Mouse (Mus musculus): Measurements from ENCODE around the gene Apba3. TPM values are rescaled to one million over a fixed set of nuclear protein-coding genes. Genes with fewer than 3 reads are reported as not detected.

The Apba3 gene
- polyA plus RNA-seq, 1 experiment from 2014 or later: 61.6 TPM

- peaks cover 44% of the 10 kb centered on the region for H3K4me1 ChIP-seq (ENCODE audit: control insufficient read depth, insufficient read depth, low read length)
- no peaks in the 10 kb centered on the region for H3K27me3 ChIP-seq (ENCODE audit: control insufficient read depth, insufficient read depth, low read length)
- peak overlapping the region; percentile 39; the same call in 1 of the 2 replicates for H3K9ac ChIP-seq (ENCODE audit: low read length)
- no peak overlapping the region for H3K4me2 ChIP-seq (ENCODE audit: low read depth, low read length)
- no peak overlapping the region; the same call in 1 of the 2 replicates for H3K27ac ChIP-seq (ENCODE audit: low read length)
- H3K4me3 ChIP-seq (replicated peaks; ENCODE audit: low read length): no peak overlapping the region
- 77% methylated on average over 9 of the region's 9 CpGs for WGBS
- no peaks in the 10 kb centered on the region for H3K9me3 ChIP-seq (replicated peaks; ENCODE audit: control insufficient read depth, low read length)
- ATAC-seq (ENCODE audit: insufficient read depth, low FRiP score): no peak
- H3K36me3 ChIP-seq (ENCODE audit: control insufficient read depth, insufficient read depth, low read length): no peaks in the 10 kb centered on the region
Measured at GRCm38 (mm10) chr10:81300352-81300907, 33.7 kb downstream of the Apba3 start.

- peaks cover 44% of the 10 kb centered on the region for H3K4me1 ChIP-seq (ENCODE audit: control insufficient read depth, insufficient read depth, low read length)
- 66% methylated on average over 9 of the region's 9 CpGs for WGBS
Measured at GRCm38 (mm10) chr10:81301321-81301720, 34.6 kb downstream of the Apba3 start.

GRCm38 (mm10) chr10:81302288-81302687 is 35.5 kb downstream of the Apba3 start:
- H3K27me3 ChIP-seq (ENCODE audit: control insufficient read depth, insufficient read depth, low read length): no peaks in the 10 kb centered on the region
- ATAC-seq (ENCODE audit: insufficient read depth, low FRiP score): no peak
- peaks cover 40% of the 10 kb centered on the region for H3K4me1 ChIP-seq (ENCODE audit: control insufficient read depth, insufficient read depth, low read length)
- no peak overlapping the region for H3K4me2 ChIP-seq (ENCODE audit: low read depth, low read length)
- H3K4me3 ChIP-seq (replicated peaks; ENCODE audit: low read length): no peak overlapping the region
- 0 out of 2 replicates have a peak, but pooled peaks cover 5% of the 10 kb centered on the region for H3K36me3 ChIP-seq (ENCODE audit: control insufficient read depth, insufficient read depth, low read length)
- peak overlapping the region; percentile 43; the same call in 1 of the 2 replicates for H3K9ac ChIP-seq (ENCODE audit: low read length)
- H3K27ac ChIP-seq (ENCODE audit: low read length): peak overlapping the region; percentile 55
- WGBS: 60% methylated on average over 4 of the region's 4 CpGs
- no peaks in the 10 kb centered on the region for H3K9me3 ChIP-seq (replicated peaks; ENCODE audit: control insufficient read depth, low read length)

More at GRCm38 (mm10) chr10:81301321-81301720, 34.6 kb downstream of the Apba3 start:
- Histone ChIP-seq H3K27me3 (ENCODE audit: control insufficient read depth, insufficient read depth, low read length) (no peaks in the 10 kb centered on the region), H3K4me3 (replicated peaks; ENCODE audit: low read length) (no peak overlapping the region), H3K9me3 (replicated peaks; ENCODE audit: control insufficient read depth, low read length) (no peaks in the 10 kb centered on the region), H3K9ac (ENCODE audit: low read length) (no peak overlapping the region; the same call in 1 of the 2 replicates), H3K36me3 (ENCODE audit: control insufficient read depth, insufficient read depth, low read length) (no peaks in the 10 kb centered on the region), H3K4me2 (ENCODE audit: low read depth, low read length) (no peak overlapping the region), H3K27ac (ENCODE audit: low read length) (no peak overlapping the region)
- no peak for ATAC-seq (ENCODE audit: insufficient read depth, low FRiP score)

GRCm38 (mm10) chr10:81302781-81303218 is 36.0 kb downstream of the Apba3 start:
- no peak for ATAC-seq (ENCODE audit: insufficient read depth, low FRiP score)
- H3K4me1 ChIP-seq (ENCODE audit: control insufficient read depth, insufficient read depth, low read length): peaks cover 35% of the 10 kb centered on the region
- H3K4me3 ChIP-seq (replicated peaks; ENCODE audit: low read length): no peak overlapping the region
- H3K27ac ChIP-seq (ENCODE audit: low read length): peak overlapping the region; percentile 55
- H3K9ac ChIP-seq (ENCODE audit: low read length): peak overlapping the region; percentile 43; the same call in 1 of the 2 replicates
- no peak overlapping the region for H3K4me2 ChIP-seq (ENCODE audit: low read depth, low read length)
- H3K9me3 ChIP-seq (replicated peaks; ENCODE audit: control insufficient read depth, low read length): no peaks in the 10 kb centered on the region
- H3K27me3 ChIP-seq (ENCODE audit: control insufficient read depth, insufficient read depth, low read length): no peaks in the 10 kb centered on the region
- 0 out of 2 replicates have a peak, but pooled peaks cover 11% of the 10 kb centered on the region for H3K36me3 ChIP-seq (ENCODE audit: control insufficient read depth, insufficient read depth, low read length)
- WGBS: 35% methylated on average over 14 of the region's 14 CpGs

- no peak for ATAC-seq (ENCODE audit: insufficient read depth, low FRiP score)
Measured at GRCm38 (mm10) chr10:81303258-81303657, 36.5 kb downstream of the Apba3 start.

GRCm38 (mm10) chr10:81303761-81304160 is 37.0 kb downstream of the Apba3 start:
- ATAC-seq (ENCODE audit: insufficient read depth, low FRiP score): no peak
- Histone ChIP-seq H3K4me1 (ENCODE audit: control insufficient read depth, insufficient read depth, low read length) (peaks cover 35% of the 10 kb centered on the region), H3K27ac (ENCODE audit: low read length) (no peak overlapping the region), H3K27me3 (ENCODE audit: control insufficient read depth, insufficient read depth, low read length) (no peaks in the 10 kb centered on the region), H3K9me3 (replicated peaks; ENCODE audit: control insufficient read depth, low read length) (no peaks in the 10 kb centered on the region), H3K36me3 (ENCODE audit: control insufficient read depth, insufficient read depth, low read length) (peaks cover 18% of the 10 kb centered on the region; the same call in 1 of the 2 replicates), H3K4me2 (ENCODE audit: low read depth, low read length) (no peak overlapping the region), H3K9ac (ENCODE audit: low read length) (no peak overlapping the region), H3K4me3 (replicated peaks; ENCODE audit: low read length) (no peak overlapping the region)
- WGBS: 60% methylated on average over 7 of the region's 7 CpGs

More at GRCm38 (mm10) chr10:81303258-81303657, 36.5 kb downstream of the Apba3 start:
- Histone ChIP-seq H3K9me3 (replicated peaks; ENCODE audit: control insufficient read depth, low read length) (no peaks in the 10 kb centered on the region), H3K27ac (ENCODE audit: low read length) (peak overlapping the region; percentile 23), H3K9ac (ENCODE audit: low read length) (peak overlapping the region; percentile 43; the same call in 1 of the 2 replicates), H3K27me3 (ENCODE audit: control insufficient read depth, insufficient read depth, low read length) (no peaks in the 10 kb centered on the region), H3K4me1 (ENCODE audit: control insufficient read depth, insufficient read depth, low read length) (peaks cover 35% of the 10 kb centered on the region), H3K4me3 (replicated peaks; ENCODE audit: low read length) (no peak overlapping the region), H3K4me2 (ENCODE audit: low read depth, low read length) (no peak overlapping the region), H3K36me3 (ENCODE audit: control insufficient read depth, insufficient read depth, low read length) (0 out of 2 replicates have a peak, but pooled peaks cover 15% of the 10 kb centered on the region)
- WGBS: 65% methylated on average over 10 of the region's 10 CpGs

GRCm38 (mm10) chr10:81304597-81305238 is 38.0 kb downstream of the Apba3 start:
- no peak overlapping the region for H3K4me2 ChIP-seq (ENCODE audit: low read depth, low read length)
- ATAC-seq (ENCODE audit: insufficient read depth, low FRiP score): peak; percentile 51; the same call in 1 of the 2 replicates
- H3K9me3 ChIP-seq (replicated peaks; ENCODE audit: control insufficient read depth, low read length): no peaks in the 10 kb centered on the region
- peak overlapping the region; percentile 32; the same call in 1 of the 2 replicates for H3K9ac ChIP-seq (ENCODE audit: low read length)
- H3K27me3 ChIP-seq (ENCODE audit: control insufficient read depth, insufficient read depth, low read length): no peaks in the 10 kb centered on the region
- H3K36me3 ChIP-seq (ENCODE audit: control insufficient read depth, insufficient read depth, low read length): peaks cover 26% of the 10 kb centered on the region; the same call in 1 of the 2 replicates
- H3K4me3 ChIP-seq (replicated peaks; ENCODE audit: low read length): no peak overlapping the region
- H3K4me1 ChIP-seq (ENCODE audit: control insufficient read depth, insufficient read depth, low read length): peaks cover 33% of the 10 kb centered on the region
- no peak overlapping the region for H3K27ac ChIP-seq (ENCODE audit: low read length)
- WGBS: 27% methylated on average over 6 of the region's 9 CpGs

GRCm38 (mm10) chr10:81305663-81306062 is 38.9 kb downstream of the Apba3 start:
- H3K9me3 ChIP-seq (replicated peaks; ENCODE audit: control insufficient read depth, low read length): no peaks in the 10 kb centered on the region
- peaks cover 26% of the 10 kb centered on the region; the same call in 1 of the 2 replicates for H3K36me3 ChIP-seq (ENCODE audit: control insufficient read depth, insufficient read depth, low read length)
- no peak overlapping the region for H3K4me3 ChIP-seq (replicated peaks; ENCODE audit: low read length)
- ATAC-seq (ENCODE audit: insufficient read depth, low FRiP score): no peak
- no peaks in the 10 kb centered on the region for H3K27me3 ChIP-seq (ENCODE audit: control insufficient read depth, insufficient read depth, low read length)
- H3K9ac ChIP-seq (ENCODE audit: low read length): no peak overlapping the region
- H3K27ac ChIP-seq (ENCODE audit: low read length): no peak overlapping the region
- peaks cover 23% of the 10 kb centered on the region for H3K4me1 ChIP-seq (ENCODE audit: control insufficient read depth, insufficient read depth, low read length)
- 94% methylated on average over 14 of the region's 14 CpGs for WGBS
- no peak overlapping the region for H3K4me2 ChIP-seq (ENCODE audit: low read depth, low read length)

GRCm38 (mm10) chr10:81306173-81306668 is 39.5 kb downstream of the Apba3 start:
- peaks cover 26% of the 10 kb centered on the region; the same call in 1 of the 2 replicates for H3K36me3 ChIP-seq (ENCODE audit: control insufficient read depth, insufficient read depth, low read length)
- H3K4me1 ChIP-seq (ENCODE audit: control insufficient read depth, insufficient read depth, low read length): peaks cover 23% of the 10 kb centered on the region
- ATAC-seq (ENCODE audit: insufficient read depth, low FRiP score): no peak
- no peaks in the 10 kb centered on the region for H3K9me3 ChIP-seq (replicated peaks; ENCODE audit: control insufficient read depth, low read length)
- no peaks in the 10 kb centered on the region for H3K27me3 ChIP-seq (ENCODE audit: control insufficient read depth, insufficient read depth, low read length)
- H3K4me2 ChIP-seq (ENCODE audit: low read depth, low read length): no peak overlapping the region
- no peak overlapping the region for H3K9ac ChIP-seq (ENCODE audit: low read length)
- 92% methylated on average over 12 of the region's 12 CpGs for WGBS
- no peak overlapping the region for H3K4me3 ChIP-seq (replicated peaks; ENCODE audit: low read length)
- no peak overlapping the region for H3K27ac ChIP-seq (ENCODE audit: low read length)

All from stomach, embryonic 16.5 days (tissue).